Mouse (Mus musculus): ENCODE measurements around the gene Mrps6. TPM values are rescaled to one million over a fixed set of nuclear protein-coding genes. Genes with fewer than 3 reads are reported as not detected.
A peak's percentile ranks its signal among the peaks of the same experiment; 100 is the strongest.

Mrps6 gene
- polyA plus RNA-seq, 1 experiment from 2014 or later = 190 TPM

DNA sequence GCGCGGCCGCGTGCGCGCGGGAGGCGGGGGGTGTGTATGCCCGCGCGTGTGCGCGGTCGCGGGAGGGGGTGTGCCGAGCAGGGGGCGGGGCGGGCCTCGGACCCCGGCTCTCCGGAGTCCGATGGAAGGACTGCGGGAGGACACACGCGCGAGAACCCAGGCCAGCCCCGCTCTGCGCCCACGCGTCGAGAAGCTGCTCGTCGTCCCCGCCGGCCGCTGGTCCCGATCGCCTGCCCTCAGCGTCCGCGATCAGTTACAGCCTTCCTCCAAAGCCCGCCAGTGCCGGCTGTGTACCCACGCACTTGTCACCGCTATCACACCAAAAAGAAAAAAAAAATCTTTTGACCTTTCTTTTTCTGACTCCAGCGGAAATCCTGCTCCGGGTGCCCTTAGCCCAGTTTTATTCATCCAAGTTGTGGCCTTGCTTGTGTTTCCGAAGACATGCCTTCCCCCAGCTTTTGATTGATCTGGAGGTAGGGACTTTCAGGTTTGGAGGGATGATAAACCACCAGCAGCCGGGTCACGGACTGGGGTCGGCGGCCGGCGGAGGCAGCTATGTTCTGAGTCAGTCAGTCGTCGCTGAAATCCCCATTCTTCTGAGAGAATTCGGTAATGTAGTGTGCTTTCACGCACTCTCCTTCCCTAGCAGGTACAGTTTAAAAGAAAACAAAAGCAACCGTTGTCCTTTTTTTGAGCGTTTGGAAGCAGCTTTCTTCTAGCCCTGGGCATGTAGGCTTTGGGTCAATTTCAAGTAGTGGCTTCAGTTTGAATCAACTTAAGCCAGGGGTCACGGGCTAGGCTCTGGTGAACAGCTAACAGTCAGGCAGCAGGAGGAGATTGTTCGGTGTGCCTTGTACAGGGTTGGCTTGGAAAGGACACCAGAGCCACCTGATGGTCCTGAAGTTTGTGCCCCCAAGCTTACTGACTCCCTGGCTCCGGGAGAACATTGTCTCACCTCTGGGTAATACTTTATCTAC, 862 bp downstream of the Mrps6 start:
- peak; percentile 38; the same call in 1 of the 2 replicates for ATAC-seq (ENCODE audit: low read depth)
- Histone ChIP-seq H3K9ac (replicated peaks; ENCODE audit: low read depth, low read length) (peak overlapping the region; percentile 70), H3K36me3 (ENCODE audit: control insufficient read depth, insufficient read depth, low read length) (peaks cover 6% of the 10 kb centered on the region; the same call in 1 of the 2 replicates), H3K27me3 (ENCODE audit: control insufficient read depth, insufficient read depth, low read length) (no peaks in the 10 kb centered on the region), H3K4me3 (ENCODE audit: low read depth, low read length) (peak overlapping the region; percentile 68), H3K9me3 (ENCODE audit: control insufficient read depth, low read length) (no peaks in the 10 kb centered on the region), H3K27ac (ENCODE audit: low read depth, low read length) (peak overlapping the region; percentile 58; the same call in 1 of the 2 replicates), H3K4me2 (ENCODE audit: low read depth, low read length) (peak overlapping the region; percentile 90), H3K4me1 (ENCODE audit: control insufficient read depth, insufficient read depth, low read length) (peaks cover 20% of the 10 kb centered on the region)
- WGBS = 2% methylated on average over 39 of the region's 63 CpGs

DNA sequence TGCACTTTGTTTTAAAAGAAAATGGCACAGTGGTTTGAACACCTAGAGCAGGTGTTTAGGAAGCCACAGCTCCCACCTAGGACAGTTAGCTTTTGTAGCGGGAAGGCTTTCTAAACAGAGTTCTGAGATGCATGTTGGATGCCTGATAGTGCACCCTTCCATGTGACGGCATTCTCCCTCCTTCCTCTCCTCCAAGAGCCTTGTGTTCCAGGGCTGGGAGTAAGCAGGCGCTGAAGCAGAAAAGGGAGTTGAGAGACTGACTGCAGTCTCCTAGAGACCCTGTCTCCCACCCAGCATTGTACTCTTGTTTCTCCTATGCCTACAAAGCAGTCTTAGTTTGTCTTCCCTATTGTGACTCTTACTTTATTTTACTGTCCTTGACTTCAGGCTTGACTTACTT, 2.1 kb downstream of the Mrps6 start:
- Histone ChIP-seq H3K9ac (replicated peaks; ENCODE audit: low read depth, low read length) (no peak overlapping the region), H3K27ac (ENCODE audit: low read depth, low read length) (no peak overlapping the region), H3K4me3 (ENCODE audit: low read depth, low read length) (peak overlapping the region; percentile 68; the same call in 1 of the 2 replicates), H3K36me3 (ENCODE audit: control insufficient read depth, insufficient read depth, low read length) (peaks cover 6% of the 10 kb centered on the region; the same call in 1 of the 2 replicates), H3K9me3 (ENCODE audit: control insufficient read depth, low read length) (no peaks in the 10 kb centered on the region), H3K4me2 (ENCODE audit: low read depth, low read length) (peak overlapping the region; percentile 90), H3K27me3 (ENCODE audit: control insufficient read depth, insufficient read depth, low read length) (no peaks in the 10 kb centered on the region), H3K4me1 (ENCODE audit: control insufficient read depth, insufficient read depth, low read length) (peaks cover 20% of the 10 kb centered on the region)
- WGBS = 61% methylated on average over 3 of the region's 3 CpGs
- ATAC-seq (ENCODE audit: low read depth) = no peak

DNA sequence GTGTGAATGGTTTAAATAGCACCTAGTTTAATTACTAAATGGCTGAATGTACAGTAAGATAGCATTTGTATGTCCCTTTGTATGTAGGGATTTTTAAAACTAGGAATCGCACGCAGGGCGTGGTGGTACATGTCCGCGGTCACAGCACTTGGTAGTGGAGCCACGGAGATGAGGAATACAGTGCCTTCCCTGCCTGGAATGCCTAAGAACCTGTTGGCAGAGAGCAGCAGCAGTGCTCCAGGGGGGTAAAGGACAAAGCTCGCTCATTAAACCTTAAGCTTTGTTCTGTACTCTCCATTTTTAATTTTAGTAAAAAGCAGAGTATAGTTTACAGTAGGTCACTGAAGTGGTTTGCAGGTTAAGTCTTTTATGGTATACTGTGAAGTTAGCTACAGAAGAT, 3.5 kb downstream of the Mrps6 start:
- Histone ChIP-seq H3K4me2 (ENCODE audit: low read depth, low read length) (no peak overlapping the region), H3K9me3 (ENCODE audit: control insufficient read depth, low read length) (no peaks in the 10 kb centered on the region), H3K4me1 (ENCODE audit: control insufficient read depth, insufficient read depth, low read length) (peaks cover 20% of the 10 kb centered on the region), H3K36me3 (ENCODE audit: control insufficient read depth, insufficient read depth, low read length) (peaks cover 6% of the 10 kb centered on the region), H3K27me3 (ENCODE audit: control insufficient read depth, insufficient read depth, low read length) (no peaks in the 10 kb centered on the region), H3K4me3 (ENCODE audit: low read depth, low read length) (no peak overlapping the region), H3K27ac (ENCODE audit: low read depth, low read length) (no peak overlapping the region), H3K9ac (replicated peaks; ENCODE audit: low read depth, low read length) (no peak overlapping the region)
- ATAC-seq (ENCODE audit: low read depth) = no peak
- 94% methylated on average over 7 of the region's 7 CpGs for WGBS

DNA sequence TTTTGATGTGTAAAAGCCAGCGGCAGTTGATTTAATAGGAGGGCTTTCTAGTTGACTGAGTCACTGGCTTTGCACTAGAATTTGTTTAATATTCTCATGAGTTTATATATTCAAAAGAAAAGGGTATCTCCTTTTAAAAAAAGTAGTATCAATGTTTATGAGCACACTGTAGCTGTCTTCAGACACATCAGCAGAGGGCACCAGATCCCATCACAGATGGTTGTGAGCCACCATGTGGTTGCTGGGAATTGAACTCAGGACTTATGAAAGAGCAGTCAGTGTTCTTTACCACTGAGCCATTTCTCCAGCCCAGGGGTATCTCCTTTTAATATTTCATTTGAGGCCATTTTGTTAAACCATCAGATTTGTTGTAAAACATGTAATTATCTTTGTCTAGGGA, 4.8 kb downstream of the Mrps6 start:
- WGBS = 97% methylated on average over 1 of the region's 1 CpGs
- no peak for ATAC-seq (ENCODE audit: low read depth)
- H3K27me3 ChIP-seq (ENCODE audit: control insufficient read depth, insufficient read depth, low read length) = no peaks in the 10 kb centered on the region
- no peak overlapping the region for H3K4me2 ChIP-seq (ENCODE audit: low read depth, low read length)
- H3K9ac ChIP-seq (replicated peaks; ENCODE audit: low read depth, low read length) = no peak overlapping the region
- H3K27ac ChIP-seq (ENCODE audit: low read depth, low read length) = no peak overlapping the region
- H3K4me1 ChIP-seq (ENCODE audit: control insufficient read depth, insufficient read depth, low read length) = peaks cover 20% of the 10 kb centered on the region
- no peaks in the 10 kb centered on the region for H3K9me3 ChIP-seq (ENCODE audit: control insufficient read depth, low read length)
- H3K4me3 ChIP-seq (ENCODE audit: low read depth, low read length) = no peak overlapping the region
- peaks cover 12% of the 10 kb centered on the region for H3K36me3 ChIP-seq (ENCODE audit: control insufficient read depth, insufficient read depth, low read length)

DNA sequence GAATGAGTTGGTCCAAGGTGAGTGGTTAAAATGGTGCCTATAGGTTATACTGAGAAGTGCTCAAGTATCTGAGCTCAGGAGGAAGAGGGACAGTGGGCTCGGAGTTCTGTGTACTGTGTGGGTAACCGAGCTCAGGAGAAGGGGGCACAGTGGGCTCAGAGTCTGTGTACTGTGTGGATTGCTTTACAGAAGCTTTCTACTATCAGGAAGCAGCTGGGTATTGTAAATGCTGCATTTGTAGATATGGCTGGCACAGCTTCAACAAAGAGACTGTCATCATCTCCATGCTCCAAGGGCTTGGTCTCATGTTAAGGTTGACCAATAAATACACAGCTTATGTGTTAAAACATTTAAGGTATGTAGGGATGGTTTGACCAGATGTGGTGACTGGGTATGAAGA, 6.7 kb downstream of the Mrps6 start:
- WGBS = 95% methylated on average over 2 of the region's 2 CpGs
- no peak overlapping the region for H3K9ac ChIP-seq (replicated peaks; ENCODE audit: low read depth, low read length)
- peaks cover 20% of the 10 kb centered on the region for H3K36me3 ChIP-seq (ENCODE audit: control insufficient read depth, insufficient read depth, low read length)

DNA sequence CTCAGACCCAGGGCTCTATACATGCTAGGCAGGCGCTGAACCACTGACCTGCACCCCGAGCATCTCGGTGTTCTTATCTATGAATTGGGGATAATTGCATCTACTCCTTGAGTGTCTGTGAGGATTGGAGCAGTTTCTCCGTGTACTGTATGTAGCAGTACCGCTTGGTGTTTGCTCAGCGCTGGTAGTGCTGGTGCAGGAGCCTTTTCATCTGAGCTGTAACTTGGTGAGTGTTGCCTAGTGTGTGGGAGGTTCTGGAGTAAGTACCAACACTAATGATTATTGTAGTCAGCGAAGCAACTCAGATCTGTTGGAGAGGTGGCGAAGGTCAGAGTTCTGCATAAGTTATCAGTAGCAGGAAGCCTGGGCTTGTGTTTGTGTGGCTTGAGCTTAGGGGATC, 12.3 kb downstream of the Mrps6 start:
- Histone ChIP-seq H3K27ac (ENCODE audit: low read depth, low read length) (no peak overlapping the region), H3K4me3 (ENCODE audit: low read depth, low read length) (no peak overlapping the region), H3K36me3 (ENCODE audit: control insufficient read depth, insufficient read depth, low read length) (peaks cover 32% of the 10 kb centered on the region), H3K4me2 (ENCODE audit: low read depth, low read length) (no peak overlapping the region), H3K27me3 (ENCODE audit: control insufficient read depth, insufficient read depth, low read length) (no peaks in the 10 kb centered on the region), H3K9me3 (ENCODE audit: control insufficient read depth, low read length) (no peaks in the 10 kb centered on the region), H3K9ac (replicated peaks; ENCODE audit: low read depth, low read length) (no peak overlapping the region), H3K4me1 (ENCODE audit: control insufficient read depth, insufficient read depth, low read length) (no peaks in the 10 kb centered on the region)
- 93% methylated on average over 8 of the region's 8 CpGs for whole genome bisulfite sequencing
- no peak for ATAC-seq (ENCODE audit: low read depth)

More for the DNA sequence above, 6.7 kb downstream of the Mrps6 start:
- ATAC-seq (ENCODE audit: low read depth) = no peak
- Histone ChIP-seq H3K27ac (ENCODE audit: low read depth, low read length) (no peak overlapping the region), H3K4me3 (ENCODE audit: low read depth, low read length) (no peak overlapping the region), H3K27me3 (ENCODE audit: control insufficient read depth, insufficient read depth, low read length) (no peaks in the 10 kb centered on the region), H3K9me3 (ENCODE audit: control insufficient read depth, low read length) (no peaks in the 10 kb centered on the region), H3K4me1 (ENCODE audit: control insufficient read depth, insufficient read depth, low read length) (peaks cover 13% of the 10 kb centered on the region), H3K4me2 (ENCODE audit: low read depth, low read length) (no peak overlapping the region)

DNA sequence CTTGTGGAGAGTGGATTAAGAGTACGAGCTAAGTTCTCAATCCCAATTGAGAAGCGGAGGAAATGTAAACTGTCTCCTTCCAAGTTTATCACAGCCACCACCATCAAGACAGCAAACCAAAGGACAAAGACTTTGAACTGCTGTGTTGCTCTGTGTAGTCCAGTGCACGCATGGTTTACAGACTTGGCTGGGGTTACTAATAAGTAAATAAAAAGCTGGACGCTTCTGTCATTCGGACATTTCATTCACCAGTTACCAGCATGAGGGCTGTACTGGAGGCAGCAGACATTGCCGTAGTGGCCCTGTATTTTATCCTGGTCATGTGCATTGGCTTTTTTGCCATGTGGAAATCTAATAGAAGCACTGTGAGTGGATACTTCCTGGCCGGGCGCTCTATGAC, 18.7 kb downstream of the Mrps6 start:
- Histone ChIP-seq H3K36me3 (ENCODE audit: control insufficient read depth, insufficient read depth, low read length) (peaks cover 27% of the 10 kb centered on the region), H3K27ac (ENCODE audit: low read depth, low read length) (no peak overlapping the region)
- WGBS = 98% methylated on average over 8 of the region's 8 CpGs

DNA sequence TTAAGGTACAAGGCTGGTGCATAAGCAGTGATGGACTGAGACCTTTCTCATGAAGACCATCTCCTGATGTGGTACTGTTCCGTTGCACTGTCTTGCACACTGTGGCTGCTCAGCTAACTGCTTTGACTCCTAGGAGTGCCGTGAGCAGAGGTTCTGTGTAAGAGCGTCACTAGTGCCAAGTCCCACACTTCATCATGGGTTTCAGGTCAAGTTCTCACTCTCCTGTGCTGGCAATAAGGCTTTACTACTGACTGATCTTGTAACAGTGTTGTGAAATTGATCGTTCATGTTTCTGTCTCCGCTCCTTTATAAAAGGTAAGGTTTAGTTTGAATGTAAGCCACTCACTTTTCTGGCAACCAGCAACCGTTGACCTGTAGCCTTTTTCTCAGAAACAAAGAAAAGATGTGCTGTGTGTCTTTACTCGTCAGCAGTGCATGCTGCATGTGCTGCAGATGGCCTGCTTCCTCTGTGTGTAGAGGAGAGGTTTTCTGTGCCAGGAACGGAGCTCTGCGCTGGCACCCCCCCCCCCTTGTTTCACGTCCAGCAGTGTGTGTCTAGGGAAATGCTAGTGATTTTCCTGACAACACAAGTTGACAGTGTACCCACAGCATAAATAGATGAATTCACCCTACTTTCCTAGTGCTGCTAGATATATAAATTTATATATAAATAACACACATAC, 25.8 kb downstream of the Mrps6 start:
- Histone ChIP-seq H3K9ac (replicated peaks; ENCODE audit: low read depth, low read length) (no peak overlapping the region), H3K4me3 (ENCODE audit: low read depth, low read length) (no peak overlapping the region), H3K4me1 (ENCODE audit: control insufficient read depth, insufficient read depth, low read length) (no peaks in the 10 kb centered on the region), H3K36me3 (ENCODE audit: control insufficient read depth, insufficient read depth, low read length) (0 out of 2 replicates have a peak, but pooled peaks cover 3% of the 10 kb centered on the region), H3K9me3 (ENCODE audit: control insufficient read depth, low read length) (no peaks in the 10 kb centered on the region), H3K27ac (ENCODE audit: low read depth, low read length) (no peak overlapping the region), H3K27me3 (ENCODE audit: control insufficient read depth, insufficient read depth, low read length) (no peaks in the 10 kb centered on the region), H3K4me2 (ENCODE audit: low read depth, low read length) (no peak overlapping the region)
- 73% methylated on average over 10 of the region's 10 CpGs for WGBS
- no peak for ATAC-seq (ENCODE audit: low read depth)

More for the DNA sequence above, 18.7 kb downstream of the Mrps6 start:
- Histone ChIP-seq H3K4me3 (ENCODE audit: low read depth, low read length) (no peak overlapping the region), H3K4me2 (ENCODE audit: low read depth, low read length) (no peak overlapping the region), H3K27me3 (ENCODE audit: control insufficient read depth, insufficient read depth, low read length) (no peaks in the 10 kb centered on the region), H3K4me1 (ENCODE audit: control insufficient read depth, insufficient read depth, low read length) (no peaks in the 10 kb centered on the region), H3K9ac (replicated peaks; ENCODE audit: low read depth, low read length) (no peak overlapping the region), H3K9me3 (ENCODE audit: control insufficient read depth, low read length) (no peaks in the 10 kb centered on the region)
- no peak for ATAC-seq (ENCODE audit: low read depth)

DNA sequence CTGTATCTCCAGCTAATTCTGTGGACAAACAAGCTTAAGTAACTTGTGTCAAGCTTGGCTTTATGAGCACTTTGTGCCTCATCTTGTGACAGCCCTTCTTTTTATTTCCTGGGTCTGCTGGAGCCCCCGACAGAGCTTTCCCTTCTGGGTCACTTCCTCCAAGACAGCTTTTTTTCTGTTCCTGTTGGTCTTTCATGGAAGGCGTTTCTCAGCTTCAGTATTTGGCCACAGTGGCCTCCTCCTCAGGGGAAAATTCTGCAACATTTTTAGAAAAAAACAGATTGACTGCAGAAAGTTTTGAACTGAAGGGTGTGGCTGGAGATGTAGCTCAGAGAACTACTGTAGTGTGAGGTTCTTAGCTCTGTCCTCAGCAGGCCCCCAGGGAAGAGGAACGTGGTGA, 31.2 kb downstream of the Mrps6 start:
- Histone ChIP-seq H3K36me3 (ENCODE audit: control insufficient read depth, insufficient read depth, low read length) (no peaks in the 10 kb centered on the region), H3K4me1 (ENCODE audit: control insufficient read depth, insufficient read depth, low read length) (no peaks in the 10 kb centered on the region), H3K4me3 (ENCODE audit: low read depth, low read length) (no peak overlapping the region), H3K4me2 (ENCODE audit: low read depth, low read length) (no peak overlapping the region), H3K27me3 (ENCODE audit: control insufficient read depth, insufficient read depth, low read length) (no peaks in the 10 kb centered on the region), H3K9ac (replicated peaks; ENCODE audit: low read depth, low read length) (no peak overlapping the region), H3K9me3 (ENCODE audit: control insufficient read depth, low read length) (no peaks in the 10 kb centered on the region), H3K27ac (ENCODE audit: low read depth, low read length) (no peak overlapping the region)
- no peak for ATAC-seq (ENCODE audit: low read depth)
- WGBS = 66% methylated on average over 3 of the region's 3 CpGs

All from neural tube, embryonic 14.5 days (tissue).